Mouse (Mus musculus) midbrain, postnatal 0 days (tissue): ENCODE results near the gene Ankfy1. TPM values are rescaled to one million over a fixed set of nuclear protein-coding genes. Genes with fewer than 3 reads are reported as not detected.

Experiments
- ATAC-seq: fragments of 200-750 bp; cut with Nextera tagmentation; 2 replicates; pipeline ENCODE4 v1.8.0; 2017; ENCODE audit warnings: moderate number of reproducible peaks, mild to moderate bottlenecking, moderate TSS enrichment, moderate library complexity; ENCODE audit not compliant: low FRiP score
- DNase-seq: peaks from one replicate; pipeline ENCODE4 v3.0.0-alpha.2; 2015; ENCODE audit warnings: low spot score
- H3K27ac ChIP-seq: fragments of 300-500 bp; sonication (generic); 2 replicates; pipeline ENCODE4 v1.5.1; 2014; ENCODE audit warnings: low read depth, mild to moderate bottlenecking, low read length, mixed read lengths
- H3K27me3 ChIP-seq: fragments of 300-500 bp; sonication (generic); 2 replicates; pipeline ENCODE4 v1.6.1; 2014; ENCODE audit warnings: low read length, control low read depth, mixed read lengths; ENCODE audit not compliant: insufficient read depth
- H3K36me3 ChIP-seq: fragments of 300-500 bp; sonication (generic); 2 replicates; pipeline ENCODE4 v1.6.1; 2014; ENCODE audit warnings: low read length, control low read depth, mixed read lengths; ENCODE audit not compliant: insufficient read depth
- H3K4me1 ChIP-seq: fragments of 300-500 bp; sonication (generic); 2 replicates; pipeline ENCODE4 v1.6.1; 2014; ENCODE audit warnings: mild to moderate bottlenecking, control low read depth, antibody characterized with exemption, low read length, mixed read lengths; ENCODE audit not compliant: insufficient read depth
- H3K4me2 ChIP-seq: fragments of 300-500 bp; sonication (generic); 2 replicates; pipeline ENCODE4 v1.6.1; 2014; ENCODE audit warnings: low read depth, mild to moderate bottlenecking, low read length, mixed read lengths; ENCODE audit not compliant: poor library complexity, severe bottlenecking
- H3K4me3 ChIP-seq: fragments of 300-500 bp; sonication (generic); 2 replicates; pipeline ENCODE4 v1.5.1; 2014; ENCODE audit warnings: low read depth, mild to moderate bottlenecking, low read length, moderate library complexity
- H3K9ac ChIP-seq: fragments of 300-500 bp; sonication (generic); replicated peaks from 2 replicates; pipeline ENCODE4 v1.6.1; 2014; ENCODE audit warnings: mild to moderate bottlenecking, low read length, moderate library complexity, mixed read lengths; ENCODE audit not compliant: poor library complexity, severe bottlenecking
- H3K9me3 ChIP-seq: fragments of 300-500 bp; sonication (generic); 2 replicates; pipeline ENCODE4 v1.6.1; 2016; ENCODE audit warnings: low read length, control low read depth
- CTCF ChIP-seq: IDR thresholded peaks from 2 replicates; pipeline ENCODE4 v1.5.1; 2016; ENCODE audit warnings: antibody characterized with exemption, mild to moderate bottlenecking
- WGBS: fragments of 180-500 bp; shearing (Covaris S2); extraction: QIAGEN DNeasy Blood & Tissue Kit; methylation state at CpG from one replicate; pipeline ENCODE4 v1.1.7; 2014; 5-methylcytosine and 5-hydroxymethylcytosine counted together
- polyA plus RNA-seq: library from polyadenylated mRNA; unstranded; fragments of >200 nt; fragmentation: Nextera tagmentation; extraction: Ambion mirVana; gene quantifications from 2 replicates; pipeline ENCODE4 v1.2.1, GENCODE M21; 2015
- total RNA-seq: library from RNA; depleted of rRNA; stranded (reverse); fragments of >200 nt; gene quantifications from 2 replicates; pipeline ENCODE4 v1.2.3, GENCODE M21; 2014

Ankfy1 gene
- total and polyA plus RNA-seq, 2 experiments from 2014 or later, result 19.6 to 48.1 TPM

DNA sequence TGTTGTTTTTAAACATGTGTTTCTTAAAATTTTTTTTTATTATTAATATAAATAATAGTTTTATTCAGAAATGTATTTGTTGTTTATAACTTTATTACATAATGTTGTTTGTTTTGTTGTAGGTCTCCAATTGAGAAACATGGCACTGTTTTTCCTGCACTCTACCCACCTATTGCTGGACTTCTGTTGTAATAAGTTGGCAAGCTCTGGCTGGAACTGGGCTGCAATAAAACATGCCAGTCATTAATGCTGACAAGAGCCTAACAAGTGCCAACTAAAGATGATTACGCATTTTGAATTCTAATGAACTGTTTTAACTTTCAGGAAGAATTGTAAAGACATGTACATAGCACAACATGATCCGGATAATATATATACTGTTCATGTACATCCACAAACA is 6.4 kb upstream of the Ankfy1 start:
- Histone ChIP-seq H3K4me3 (no peak overlapping the region), H3K4me2 (no peak overlapping the region), H3K9me3 (no peaks in the 10 kb centered on the region), H3K27ac (no peak overlapping the region), H3K36me3 (no peaks in the 10 kb centered on the region), H3K9ac (no peak overlapping the region), H3K4me1 (no peaks in the 10 kb centered on the region), H3K27me3 (no peaks in the 10 kb centered on the region)
- WGBS, result 90% methylated on average over 2 of the region's 2 CpGs
- no peak for DNase-seq
- ATAC-seq, result no peak
- no peak for TF ChIP-seq CTCF

DNA sequence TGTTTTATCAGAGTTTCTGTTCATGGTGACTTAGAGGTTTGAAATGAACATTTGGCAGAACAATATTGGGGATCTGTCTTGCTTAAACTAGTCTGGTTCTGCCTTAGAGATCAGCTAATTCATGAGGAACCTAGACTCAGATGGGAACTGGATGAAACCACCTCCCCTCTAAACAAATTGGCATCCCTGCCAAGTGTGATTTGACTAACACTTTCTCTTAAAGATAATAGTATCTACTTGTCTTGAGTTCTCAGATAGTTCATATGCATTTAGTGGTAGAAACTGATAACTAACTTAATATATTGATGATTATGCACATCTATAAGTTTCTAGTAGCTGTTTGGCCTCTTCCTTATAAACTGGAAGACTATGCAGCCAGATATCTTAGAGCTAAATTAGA is 3.1 kb upstream of the Ankfy1 start:
- Histone ChIP-seq H3K27ac (no peak overlapping the region), H3K9ac (no peak overlapping the region), H3K4me3 (no peak overlapping the region), H3K4me2 (no peak overlapping the region), H3K27me3 (no peaks in the 10 kb centered on the region), H3K36me3 (no peaks in the 10 kb centered on the region), H3K4me1 (peaks cover 4% of the 10 kb centered on the region), H3K9me3 (no peaks in the 10 kb centered on the region)
- no peak for TF ChIP-seq CTCF
- DNase-seq, result no peak
- ATAC-seq, result no peak

GRCm38 (mm10) chr11:72688242-72688641 is 1.6 kb upstream of the Ankfy1 start:
- no peak overlapping the region for H3K9ac ChIP-seq
- ATAC-seq (no peak), DNase-seq (no peak)
- no peaks in the 10 kb centered on the region for H3K9me3 ChIP-seq
- H3K4me3 ChIP-seq, result no peak overlapping the region
- TF ChIP-seq CTCF, result no peak
- H3K27ac ChIP-seq, result no peak overlapping the region
- no peaks in the 10 kb centered on the region for H3K36me3 ChIP-seq
- 15% methylated on average over 5 of the region's 5 CpGs for WGBS
- peaks cover 8% of the 10 kb centered on the region for H3K4me1 ChIP-seq
- no peak overlapping the region for H3K4me2 ChIP-seq
- H3K27me3 ChIP-seq, result no peaks in the 10 kb centered on the region

DNA sequence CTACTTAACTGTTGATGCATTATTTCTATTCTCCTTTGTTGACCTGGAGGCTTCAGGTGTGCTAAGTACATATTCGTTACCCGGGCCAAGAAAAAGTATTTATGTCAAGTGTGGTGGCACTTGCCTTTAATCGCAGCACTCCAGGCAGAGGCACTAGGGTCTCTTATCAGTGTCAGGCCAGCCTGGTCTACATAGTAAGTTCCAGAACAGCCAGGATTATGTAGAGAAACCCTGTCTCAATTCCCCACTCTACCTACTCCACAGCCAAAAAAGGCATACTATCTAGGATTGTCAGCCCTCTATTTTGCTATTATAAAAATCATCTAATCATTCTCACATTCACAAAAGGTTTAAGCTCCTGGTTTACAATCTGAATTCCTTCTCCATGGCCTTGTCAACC is 691 bp upstream of the Ankfy1 start:
- peak overlapping the region; percentile 48 for H3K4me2 ChIP-seq
- H3K27me3 ChIP-seq, result no peaks in the 10 kb centered on the region
- no peaks in the 10 kb centered on the region for H3K36me3 ChIP-seq
- H3K9me3 ChIP-seq, result no peaks in the 10 kb centered on the region
- no peak for ATAC-seq
- no peak for DNase-seq
- H3K4me3 ChIP-seq, result peak overlapping the region; percentile 88
- peaks cover 8% of the 10 kb centered on the region for H3K4me1 ChIP-seq
- TF ChIP-seq CTCF, result no peak
- no peak overlapping the region for H3K9ac ChIP-seq
- WGBS, result 76% methylated on average over 3 of the region's 3 CpGs
- no peak overlapping the region for H3K27ac ChIP-seq

- no peak overlapping the region for H3K9ac ChIP-seq
- WGBS, result 82% methylated on average over 4 of the region's 4 CpGs
- TF ChIP-seq CTCF, result no peak
- peaks cover 8% of the 10 kb centered on the region for H3K4me1 ChIP-seq
- no peak overlapping the region for H3K4me3 ChIP-seq
- H3K9me3 ChIP-seq, result no peaks in the 10 kb centered on the region
- no peaks in the 10 kb centered on the region for H3K27me3 ChIP-seq
- no peak overlapping the region for H3K4me2 ChIP-seq
- ATAC-seq (no peak), DNase-seq (no peak)
- no peak overlapping the region for H3K27ac ChIP-seq
- no peaks in the 10 kb centered on the region for H3K36me3 ChIP-seq
Measured at GRCm38 (mm10) chr11:72692353-72692752, 2.5 kb downstream of the Ankfy1 start.

- no peak for TF ChIP-seq CTCF
- Histone ChIP-seq H3K4me2 (no peak overlapping the region), H3K27me3 (no peaks in the 10 kb centered on the region), H3K9ac (no peak overlapping the region), H3K9me3 (no peaks in the 10 kb centered on the region), H3K4me3 (no peak overlapping the region), H3K27ac (no peak overlapping the region), H3K36me3 (no peaks in the 10 kb centered on the region), H3K4me1 (peaks cover 8% of the 10 kb centered on the region)
- ATAC-seq (no peak), DNase-seq (no peak)
- WGBS, result 93% methylated on average over 3 of the region's 3 CpGs
Measured at GRCm38 (mm10) chr11:72695025-72695424, 5.2 kb downstream of the Ankfy1 start.
